Mouse (Mus musculus): ENCODE results near the gene Otx1.

DNA sequence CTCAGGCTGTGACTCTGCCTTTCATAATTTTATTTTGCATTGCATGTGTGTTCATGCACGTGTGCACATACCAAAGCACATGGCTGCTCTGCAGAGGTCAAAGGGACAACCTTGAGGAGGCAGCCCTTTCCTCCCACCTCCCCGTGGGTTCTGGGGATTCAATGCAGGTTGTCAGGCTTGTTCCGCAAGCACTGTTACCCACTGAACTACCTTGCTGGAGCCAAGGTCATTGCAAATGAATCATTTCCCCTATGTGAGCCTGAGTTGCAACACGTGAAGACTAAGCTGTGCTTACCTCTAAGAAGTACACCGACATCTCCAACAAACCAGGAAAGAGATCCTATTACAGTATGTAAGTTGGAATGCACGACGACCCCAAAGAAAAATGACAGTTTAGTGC is 48.2 kb upstream of the Otx1 start:
- TF ChIP-seq POLR2A (IDR thresholded peaks at IDR 0.05; ENCODE audit: borderline replicate concordance, low read depth, low read length) = no peak
- TF ChIP-seq CTCF (IDR thresholded peaks at IDR 0.05; ENCODE audit: low read depth, low read length) = no peak

Data from bone marrow macrophage, adult 2 months (primary cell).